Mouse (Mus musculus) spleen, postnatal 14 days (tissue): Measurements from ENCODE around the gene Bcl9l.

Experiments used
- DNase-seq, 2 experiments: peaks; one replicate each; pipeline ENCODE4 v3.0.0; 2021 to 2022; ENCODE audit warnings: low spot score in 2 of 2

Gene Bcl9l

GRCm38 (mm10) chr9:44497624-44498377 is 15.2 kb downstream of the Bcl9l start:
- DNase-seq = no peak

DNA sequence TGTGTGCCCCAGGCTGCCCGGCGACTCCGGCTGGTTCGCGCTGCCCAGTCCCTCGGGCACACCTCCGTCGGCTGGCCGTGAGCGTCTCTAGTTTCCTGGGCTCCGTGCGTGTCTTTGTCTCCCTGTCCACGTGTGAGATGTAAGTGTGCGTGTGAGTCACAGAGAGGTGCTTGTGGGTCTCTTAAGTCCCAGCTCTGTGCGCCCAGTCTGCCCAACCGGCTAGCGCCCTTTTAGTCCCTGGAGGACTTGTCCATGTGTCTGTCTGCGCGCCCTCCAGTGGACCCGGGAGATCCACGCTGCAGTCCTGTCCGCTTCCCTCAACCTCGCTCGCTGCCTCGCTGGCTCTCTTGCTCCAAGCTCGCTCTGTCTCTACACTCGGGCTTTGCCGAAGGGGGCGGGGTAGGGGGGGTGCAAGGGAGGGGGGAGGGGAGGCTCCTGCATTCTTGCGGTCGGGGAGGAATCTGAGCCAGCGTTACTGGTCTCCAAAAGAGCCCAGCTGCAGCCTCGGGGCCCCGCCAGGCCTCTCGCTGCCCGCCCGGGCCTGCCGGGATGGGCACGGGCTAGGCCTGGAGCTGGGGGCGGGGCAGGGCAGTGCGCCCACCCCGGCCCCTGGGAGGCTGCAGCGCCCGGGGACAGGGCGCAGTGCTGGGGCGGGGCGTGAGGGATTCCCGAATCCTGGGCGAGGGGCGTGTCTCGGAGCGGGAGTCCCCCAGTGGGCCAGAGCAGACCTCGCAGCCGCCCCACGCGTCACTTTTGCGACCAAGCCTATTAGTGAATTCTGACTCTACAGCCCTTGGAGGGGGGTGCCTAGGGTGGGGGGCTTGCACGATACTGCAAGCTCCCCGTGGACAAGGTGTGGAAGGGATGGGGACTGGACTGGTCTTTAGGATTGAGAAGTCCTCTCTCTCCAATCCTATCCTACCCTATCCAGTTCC is 16.1 kb downstream of the Bcl9l start:
- no peak for DNase-seq

GRCm38 (mm10) chr9:44499356-44500162 is 16.9 kb downstream of the Bcl9l start:
- DNase-seq = no peak

DNA sequence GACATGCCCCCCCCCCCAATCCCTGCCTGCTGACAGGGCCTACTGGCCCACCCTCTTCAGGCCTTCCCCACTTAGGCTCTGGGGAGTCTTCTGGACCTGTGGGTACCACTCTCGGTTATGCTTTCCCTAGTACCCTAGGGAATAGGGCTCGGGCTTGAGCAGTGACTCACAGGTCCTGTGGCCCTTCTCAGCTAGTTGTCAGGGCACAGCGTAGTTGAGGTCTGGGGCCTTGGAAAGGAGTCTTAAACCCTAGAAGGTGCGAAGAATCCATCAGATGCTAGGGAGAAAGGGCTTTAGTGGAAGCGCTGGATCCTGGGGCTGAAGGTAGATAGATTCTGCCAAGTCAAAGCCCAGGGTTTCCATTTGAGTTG is 17.5 kb downstream of the Bcl9l start:
- no peak for DNase-seq

- no peak for DNase-seq
Observed at GRCm38 (mm10) chr9:44500638-44501175, 18.1 kb downstream of the Bcl9l start.

- no peak for DNase-seq
Observed at GRCm38 (mm10) chr9:44501206-44501879, 18.7 kb downstream of the Bcl9l start.

GRCm38 (mm10) chr9:44502006-44502405 is 19.4 kb downstream of the Bcl9l start:
- peak; percentile 63 to 80 for DNase-seq

- no peak for DNase-seq
Observed at GRCm38 (mm10) chr9:44504893-44505823, 22.5 kb downstream of the Bcl9l start.

GRCm38 (mm10) chr9:44505824-44506467 is 23.3 kb downstream of the Bcl9l start:
- no peak for DNase-seq

DNA sequence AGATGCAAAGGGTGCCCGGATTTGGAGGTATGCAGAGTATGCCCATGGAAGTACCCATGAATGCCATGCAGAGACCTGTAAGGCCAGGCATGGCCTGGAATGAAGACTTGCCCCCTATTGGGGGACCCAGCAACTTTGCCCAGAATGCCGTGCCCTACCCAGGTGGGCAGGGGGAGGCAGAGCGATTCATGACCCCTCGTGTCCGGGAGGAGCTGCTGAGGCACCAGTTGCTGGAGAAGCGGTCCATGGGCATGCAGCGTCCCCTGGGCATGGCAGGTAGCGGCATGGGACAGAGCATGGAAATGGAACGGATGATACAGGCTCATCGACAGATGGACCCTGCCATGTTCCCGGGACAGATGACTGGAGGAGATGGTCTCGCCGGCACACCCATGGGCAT is 23.9 kb downstream of the Bcl9l start:
- DNase-seq = no peak

GRCm38 (mm10) chr9:44507345-44507744 is 24.7 kb downstream of the Bcl9l start:
- no peak for DNase-seq

- DNase-seq = no peak
Observed at GRCm38 (mm10) chr9:44508124-44508619, 25.5 kb downstream of the Bcl9l start.

GRCm38 (mm10) chr9:44508721-44509486 is 26.3 kb downstream of the Bcl9l start:
- no peak for DNase-seq

- peak; percentile 62 to 73 for DNase-seq
Observed at GRCm38 (mm10) chr9:44509487-44510354, 27.1 kb downstream of the Bcl9l start.

DNA sequence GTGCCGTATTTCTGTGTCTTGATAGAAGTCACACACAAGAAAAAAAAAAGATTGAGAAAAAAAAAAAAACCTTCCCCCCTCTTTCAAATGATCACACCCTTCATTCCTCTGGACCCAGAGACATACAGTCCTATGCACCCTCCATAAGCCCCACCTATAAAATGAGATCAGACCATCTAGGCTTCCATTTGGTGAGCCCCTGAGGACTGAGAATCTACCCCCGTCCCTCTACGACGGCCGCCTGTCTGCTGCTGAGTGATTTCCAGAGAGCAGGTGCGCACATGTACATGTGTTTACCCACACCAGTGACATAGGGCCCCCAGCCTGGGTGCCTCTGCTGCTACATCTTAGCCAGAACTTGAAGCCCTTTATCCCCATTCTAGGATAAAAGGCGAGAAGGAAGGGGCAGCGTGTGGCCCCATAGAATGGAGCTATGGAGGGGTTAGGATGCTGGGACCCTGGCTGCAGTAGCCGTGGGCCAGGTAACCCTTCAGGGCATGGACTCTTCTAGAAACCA is 27.8 kb downstream of the Bcl9l start:
- DNase-seq = no peak

DNA sequence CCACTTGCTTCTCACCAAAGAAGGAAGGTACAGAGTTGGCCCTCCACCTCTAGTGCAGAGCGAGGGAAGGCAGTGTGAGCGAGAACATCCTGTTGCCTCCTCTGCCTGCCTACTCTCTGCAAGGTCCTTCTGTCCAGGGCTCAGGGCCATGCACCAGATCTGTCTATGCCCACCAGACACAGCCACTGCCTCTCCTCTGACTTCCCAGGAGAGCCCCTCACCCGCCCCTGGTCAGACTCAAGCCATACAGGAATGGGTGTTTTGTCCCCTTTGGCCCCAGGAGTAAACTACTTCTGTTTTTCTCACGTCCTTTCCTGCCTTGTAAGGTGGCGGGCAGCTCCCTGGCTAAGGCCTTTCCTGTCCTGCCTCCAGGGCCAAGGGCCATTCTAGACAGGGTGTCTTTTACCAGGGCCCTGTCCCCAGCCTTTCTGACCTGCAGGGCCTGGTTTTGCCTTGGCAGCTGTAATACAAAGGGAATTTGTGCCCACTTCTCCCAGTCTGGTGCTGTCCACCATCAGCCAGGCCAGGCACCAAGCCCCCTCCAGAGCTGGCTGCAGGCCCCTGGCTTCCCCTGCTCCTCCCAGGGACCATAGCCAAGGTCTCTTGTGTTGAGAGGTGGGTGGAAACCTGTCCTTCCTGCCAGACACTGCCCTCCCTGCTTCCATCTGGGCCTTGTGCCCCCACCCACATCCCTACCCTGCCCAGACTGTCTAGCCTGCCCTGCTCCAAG is 28.4 kb downstream of the Bcl9l start:
- no peak for DNase-seq
